In the genomic region with DNA sequence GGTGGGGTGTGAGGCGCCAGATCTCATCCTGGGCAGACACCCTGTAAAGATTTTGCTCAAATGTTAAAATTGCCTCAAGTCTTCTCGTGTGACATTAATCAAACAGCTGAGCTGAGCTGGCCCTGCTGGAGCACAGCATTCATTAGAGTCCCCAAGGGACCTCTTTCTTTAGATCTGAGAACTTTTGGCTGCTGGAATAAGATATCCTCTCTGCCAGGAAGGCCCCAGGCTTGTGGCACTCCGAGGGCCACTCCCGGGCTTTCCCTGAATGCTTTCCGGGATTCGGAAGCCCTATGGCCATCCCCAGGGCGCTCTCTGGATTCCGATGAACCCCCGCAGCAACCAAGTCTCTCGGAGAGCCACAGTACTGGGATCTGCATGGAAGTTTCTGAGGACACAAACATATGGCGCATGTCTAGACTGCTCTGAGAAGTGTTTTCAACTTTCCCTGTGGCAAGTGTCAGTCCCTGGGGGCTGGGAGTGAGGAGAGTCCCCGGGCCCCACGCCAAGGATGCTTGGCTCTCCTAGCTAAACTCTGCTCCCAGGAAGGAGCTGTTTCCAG, we compare ENCODE assay signal across 9 mouse cellular contexts. TPM values are rescaled to one million over a fixed set of nuclear protein-coding genes. Genes with fewer than 3 reads are reported as not detected.
DNase-seq lines count a peak whose midpoint lies in the region; ATAC-seq and TF ChIP-seq lines count a peak whose summit lies in the region.
"Had no signal": no experiment of that assay in that cellular context is flagged by ENCODE, and none has a peak within 500 bp of the region (broad histone marks: within the 10 kb centered on the region; RNA-seq: fewer than 3 reads in every experiment).

No protein-coding gene starts in this region.

- H3K4me1 ChIP-seq in ES-Bruce4 (ENCODE audit: control insufficient read depth, insufficient read depth, low read length): peaks cover 2% of the 10 kb centered on the region
- H3K4me1 ChIP-seq in hindbrain, embryonic 12.5 days: peaks cover 23% of the 10 kb centered on the region
- peaks cover 19% of the 10 kb centered on the region for H3K4me1 ChIP-seq in midbrain, embryonic 14.5 days (ENCODE audit: control insufficient read depth, insufficient read depth, low read length)

- H3K36me3 ChIP-seq in ES-Bruce4 (ENCODE audit: control insufficient read depth, insufficient read depth, low read length, poor library complexity, severe bottlenecking): no peaks in the 10 kb centered on the region
- no peaks in the 10 kb centered on the region for H3K36me3 ChIP-seq in hindbrain, embryonic 12.5 days
- H3K36me3 ChIP-seq in midbrain, embryonic 14.5 days (ENCODE audit: control insufficient read depth, insufficient read depth, low read length): no peaks in the 10 kb centered on the region

- TF ChIP-seq EP300 in ES-Bruce4 (IDR thresholded peaks at IDR 0.05; ENCODE audit: insufficient read depth, low read depth, low read length): no peak

- H3K9ac ChIP-seq in ES-Bruce4 (ENCODE audit: low read depth, poor library complexity, severe bottlenecking): peak overlapping the region; percentile 46
- 0 out of 2 replicates have a peak overlapping the region, but pooled peaks have one; percentile 27 for H3K9ac ChIP-seq in hindbrain, embryonic 12.5 days
- no peak overlapping the region for H3K9ac ChIP-seq in midbrain, embryonic 14.5 days (replicated peaks; ENCODE audit: low read length)

- no peak for TF ChIP-seq POLR2A in ES-Bruce4 (IDR thresholded peaks at IDR 0.05; ENCODE audit: insufficient read depth, low read length)
- no peak for TF ChIP-seq POLR2A in brain, embryonic 14.5 days (IDR thresholded peaks at IDR 0.05; ENCODE audit: borderline replicate concordance, extremely low read depth, insufficient read depth, insufficient read length, poor library complexity, severe bottlenecking)

- H3K27me3 ChIP-seq in ES-Bruce4 (ENCODE audit: control insufficient read depth, insufficient read depth, low read length, poor library complexity, severe bottlenecking): no peaks in the 10 kb centered on the region
- H3K27me3 ChIP-seq in hindbrain, embryonic 12.5 days: no peaks in the 10 kb centered on the region
- no peaks in the 10 kb centered on the region for H3K27me3 ChIP-seq in midbrain, embryonic 14.5 days (ENCODE audit: control insufficient read depth, insufficient read depth, low read length)

- peak overlapping the region; percentile 10; the same call in 1 of the 2 replicates for H3K4me3 ChIP-seq in ES-Bruce4 (ENCODE audit: low read depth, low read length)
- H3K4me3 ChIP-seq in gastrocnemius, adult 2 months: peak overlapping the region; percentile 55
- peak overlapping the region; percentile 10 for H3K4me3 ChIP-seq in hindbrain, embryonic 12.5 days
- no peak overlapping the region for H3K4me3 ChIP-seq in midbrain, embryonic 14.5 days (replicated peaks; ENCODE audit: low read depth, low read length)
- H3K4me3 ChIP-seq: left cerebral cortex, adult 2 months had no signal

- H3K4me2 ChIP-seq in hindbrain, embryonic 12.5 days (replicated peaks): peak overlapping the region; percentile 47
- peak overlapping the region; percentile 47 for H3K4me2 ChIP-seq in midbrain, embryonic 14.5 days (ENCODE audit: low read length)

- ATAC-seq in hindbrain, embryonic 12.5 days (ENCODE audit: low FRiP score): peak; percentile 51
- peak; percentile 63 for ATAC-seq in midbrain, embryonic 14.5 days (ENCODE audit: low FRiP score, low TSS enrichment)

- intact Hi-C loops in gastrocnemius, adult 2 months (cut with DNase I): no loop called here
- intact Hi-C loops in left cerebral cortex, postnatal 25 days (cut with DNase I): no loop called here

- peak; percentile 94 for DNase-seq in brain, embryonic 14.5 days (ENCODE audit: low read depth)
- DNase-seq in gastrocnemius, adult 2 months: peak; percentile 76
- DNase-seq in left cerebral cortex, postnatal 25 days (ENCODE audit: low spot score in 2 of 2): peak; percentile 40 to 74
- peak; percentile 82 for DNase-seq in midbrain, embryonic 14.5 days
- peak; percentile 8 to 64 for DNase-seq in urinary bladder, postnatal 36 days (ENCODE audit: low spot score in 2 of 2)
- no peak for DNase-seq in layer of hippocampus, adult 9-11 months

- H3K9me3 ChIP-seq in ES-Bruce4 (replicated peaks; ENCODE audit: control insufficient read depth, insufficient read depth, low read length, poor library complexity, severe bottlenecking): 0 out of 2 replicates have a peak, but pooled peaks cover 3% of the 10 kb centered on the region
- no peaks in the 10 kb centered on the region for H3K9me3 ChIP-seq in hindbrain, embryonic 12.5 days (replicated peaks)
- H3K9me3 ChIP-seq in midbrain, embryonic 14.5 days (ENCODE audit: control insufficient read depth, low read length): no peaks in the 10 kb centered on the region

- TF ChIP-seq CTCF in ES-Bruce4 (IDR thresholded peaks at IDR 0.05; ENCODE audit: low read depth, low read length): no peak
- no peak for TF ChIP-seq CTCF in brain, embryonic 14.5 days (IDR thresholded peaks at IDR 0.05; ENCODE audit: borderline replicate concordance, extremely low read depth, insufficient read depth, insufficient read length)
- no peak for TF ChIP-seq CTCF in gastrocnemius, adult 2 months (IDR thresholded peaks at IDR 0.05)

- no peak overlapping the region for H3K27ac ChIP-seq in ES-Bruce4 (ENCODE audit: insufficient read depth, low read length)
- peak overlapping the region; percentile 31 for H3K27ac ChIP-seq in gastrocnemius, adult 2 months
- peak overlapping the region; percentile 84 for H3K27ac ChIP-seq in hindbrain, embryonic 12.5 days
- peak overlapping the region; percentile 69 for H3K27ac ChIP-seq in midbrain, embryonic 14.5 days (replicated peaks; ENCODE audit: low read depth, low read length)
- H3K27ac ChIP-seq: left cerebral cortex, adult 2 months had no signal

- WGBS in hindbrain, embryonic 12.5 days: 2% methylated on average over 13 of the region's 13 CpGs
- WGBS in midbrain, embryonic 14.5 days: 2% methylated on average over 13 of the region's 13 CpGs

RNA-seq across cellular contexts. Expression of a gene that starts 10.8 kb away (rescaled TPM):
- 0.10 TPM in 1 of 2 replicates, not detected in the other for polyA plus RNA-seq in ES-Bruce4 (2011; ENCODE audit: insufficient read depth, insufficient read length, low read depth, missing spikeins)
- 31.1 and 46.2 TPM in 2 replicates for polyA plus RNA-seq in brain, embryonic 14.5 days (2012; rRNA removed)
- total RNA-seq in gastrocnemius, adult 2 months (2021): not detected
- polyA plus RNA-seq in hindbrain, embryonic 12.5 days (2016; fragmentation: Nextera tagmentation; extraction: Ambion mirVana): 18.3 and 18.6 TPM in 2 replicates
- total RNA-seq in left cerebral cortex, postnatal 25 days (2021): 10 to 100 TPM; 55.9 to 77.4 TPM
- polyA plus RNA-seq in midbrain, embryonic 14.5 days (2014; fragmentation: Nextera tagmentation; extraction: Ambion mirVana): 30.4 and 31.6 TPM in 2 replicates

Comparison
In these comparisons a context has a peak if more than half of its experiments do, and no peak if none do; other contexts are left out.
1. RNA of a gene that starts 10.8 kb away (polyA plus RNA-seq): 31.1 to 46.2 TPM in brain, embryonic 14.5 days, 30.4 to 31.6 TPM in midbrain, embryonic 14.5 days and 18.3 to 18.6 TPM in hindbrain, embryonic 12.5 days; 0.10 TPM in ES-Bruce4; every median in the first group is over 10 times any median in the second.